Mouse (Mus musculus): Measurements from ENCODE around the gene Cavin1.

Gene Cavin1

GRCm38 (mm10) chr11:100908567-100908966 is 62.1 kb downstream of the Cavin1 start:
- no peak for DNase-seq

DNA sequence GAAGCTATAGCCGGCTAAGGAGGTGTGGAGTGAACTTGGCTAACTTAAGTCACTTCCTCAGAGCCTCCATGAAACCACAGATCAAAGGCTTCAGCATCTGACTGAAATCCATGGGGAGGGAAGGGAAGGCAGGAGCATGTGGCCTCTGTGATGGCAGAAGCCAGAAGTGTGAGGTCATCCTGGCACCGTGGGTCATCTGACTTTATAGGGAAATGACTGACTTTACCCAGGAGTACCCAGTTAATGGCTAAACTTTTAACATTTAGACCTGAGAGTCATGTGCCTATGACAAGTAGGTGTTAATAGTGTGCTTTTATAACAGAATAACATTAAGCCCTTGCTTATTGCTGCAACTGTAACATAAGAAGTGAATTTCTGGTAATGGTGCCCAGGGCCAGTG is 62.6 kb downstream of the Cavin1 start:
- no peak for DNase-seq

DNA sequence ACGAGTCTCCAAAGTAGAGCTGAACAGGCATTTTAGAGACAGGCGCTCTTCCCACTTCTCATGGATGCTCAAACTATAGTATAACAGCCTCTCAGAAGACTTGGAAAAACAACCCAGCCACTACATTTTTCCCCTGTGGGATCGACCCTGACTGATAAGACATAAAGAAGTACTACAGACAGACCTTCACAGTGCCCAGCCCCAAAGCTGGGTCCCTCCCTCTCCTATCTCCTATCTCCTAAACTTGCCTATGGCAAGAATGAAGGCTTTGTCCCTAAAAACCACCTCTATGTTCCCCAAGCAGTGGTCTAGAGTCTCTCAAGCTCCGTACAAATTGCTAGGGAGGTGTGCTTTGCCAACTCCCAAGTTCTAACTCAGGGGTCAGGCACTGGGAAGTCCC is 63.8 kb downstream of the Cavin1 start:
- DNase-seq, result no peak
